Mouse (Mus musculus): ENCODE results near the gene Cdr2l. TPM values are rescaled to one million over a fixed set of nuclear protein-coding genes. Genes with fewer than 3 reads are reported as not detected.

The Cdr2l gene
- 0.12 TPM for polyA plus RNA-seq (2014; fragmentation: Illumina TruSeq; extraction: RNeasy Lipid Tissue Mini Kit (QIAGEN cat#74804); ENCODE audit: low read depth, low replicate concordance)

DNA sequence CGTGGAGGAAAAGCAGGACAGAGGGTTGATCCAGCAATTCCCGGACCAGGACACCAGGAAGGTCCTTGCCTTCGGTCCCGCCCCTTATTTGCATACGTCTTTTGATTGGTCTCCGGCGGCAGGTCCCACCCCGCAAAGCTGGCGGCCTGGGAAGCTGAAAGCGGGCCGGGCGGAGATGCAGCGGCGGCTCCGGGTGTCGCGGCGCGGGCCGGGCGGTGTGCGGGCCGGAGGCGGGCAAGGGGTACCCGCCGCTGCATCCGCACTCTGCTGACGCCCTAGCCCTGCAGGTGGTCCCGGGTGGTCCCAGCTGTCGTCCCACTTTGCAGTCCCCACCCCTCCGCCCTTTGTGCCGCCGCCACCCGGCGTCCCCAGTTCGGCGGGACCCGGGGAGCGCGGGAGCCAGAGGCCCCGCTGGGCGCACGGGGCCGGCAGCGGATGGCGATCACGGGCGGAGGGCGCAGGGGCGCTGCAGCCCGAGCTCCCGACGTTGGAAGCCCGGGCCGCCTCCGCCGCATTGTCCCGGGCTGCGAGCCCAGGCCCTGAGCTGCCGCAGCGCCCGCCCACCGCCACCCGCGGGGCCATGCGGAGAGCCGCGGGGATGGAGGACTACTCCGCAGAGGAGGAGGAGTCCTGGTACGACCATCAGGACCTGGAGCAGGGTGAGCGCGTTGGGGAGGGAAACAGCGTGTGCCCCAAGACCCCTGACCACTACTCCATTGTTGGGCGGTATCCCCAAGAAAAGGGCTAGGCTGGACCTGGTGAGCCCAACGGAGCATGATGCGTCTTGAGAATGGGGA lies at the start of gene Cdr2l:
TSS of gene Cdr2l (plus strand) at position 174 of the 797 bp plus-strand sequence.

DNA sequence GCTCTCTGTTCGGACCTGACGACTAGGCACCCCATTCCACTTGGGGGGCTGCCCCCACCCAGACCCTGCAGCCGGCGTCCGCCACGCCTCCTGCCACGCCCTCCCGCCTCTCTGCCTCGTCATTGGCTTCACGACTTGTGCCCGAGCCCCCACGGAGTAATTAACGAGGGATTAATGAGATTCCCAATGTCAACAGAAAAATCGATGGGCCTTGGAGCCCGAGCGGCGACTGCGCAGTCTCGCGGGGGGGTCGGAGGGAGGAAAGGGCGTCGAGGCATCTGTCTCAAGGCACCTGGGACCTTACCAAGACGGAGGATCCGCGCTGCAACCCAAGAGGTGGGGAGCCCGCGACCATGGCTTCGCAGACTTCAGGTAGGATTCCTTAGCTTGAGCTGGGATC lies 47.2 kb upstream of the Cdr2l start, which contains the start of gene Otop3:
TSS of gene Otop3 (plus strand) at position 201 of the 400 bp plus-strand sequence.

DNA sequence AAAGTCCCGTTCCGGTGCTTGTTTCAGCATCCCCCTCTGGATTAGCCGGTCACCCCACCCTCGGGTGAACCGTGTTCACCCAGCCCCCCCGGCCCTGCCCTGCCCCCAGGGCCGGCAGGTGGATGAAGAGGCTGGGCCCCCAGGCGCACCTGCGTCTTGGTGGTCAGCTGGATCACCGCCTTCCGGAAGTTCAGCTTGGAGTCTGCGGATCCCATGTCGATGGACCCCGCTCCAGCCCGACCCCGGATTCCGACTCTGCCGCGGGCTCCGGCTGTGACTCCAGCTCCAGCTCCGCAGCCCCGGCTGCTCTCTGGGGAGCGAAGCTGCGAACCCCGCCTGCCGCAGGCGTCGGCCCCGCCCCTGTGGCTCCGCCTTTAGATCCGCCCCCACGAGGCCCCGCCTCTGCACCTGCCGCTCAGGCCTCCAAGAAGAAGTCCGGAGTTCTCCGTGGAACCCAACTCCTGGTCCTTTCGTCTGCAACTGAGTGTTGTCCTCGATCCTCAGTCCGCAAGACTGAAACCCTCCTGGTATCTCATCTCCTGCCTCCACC lies 14.2 kb upstream of the Cdr2l start, which contains the start of gene Hid1:
TSS of gene Hid1 (minus strand) at position 362 of the 550 bp plus-strand sequence.

DNA sequence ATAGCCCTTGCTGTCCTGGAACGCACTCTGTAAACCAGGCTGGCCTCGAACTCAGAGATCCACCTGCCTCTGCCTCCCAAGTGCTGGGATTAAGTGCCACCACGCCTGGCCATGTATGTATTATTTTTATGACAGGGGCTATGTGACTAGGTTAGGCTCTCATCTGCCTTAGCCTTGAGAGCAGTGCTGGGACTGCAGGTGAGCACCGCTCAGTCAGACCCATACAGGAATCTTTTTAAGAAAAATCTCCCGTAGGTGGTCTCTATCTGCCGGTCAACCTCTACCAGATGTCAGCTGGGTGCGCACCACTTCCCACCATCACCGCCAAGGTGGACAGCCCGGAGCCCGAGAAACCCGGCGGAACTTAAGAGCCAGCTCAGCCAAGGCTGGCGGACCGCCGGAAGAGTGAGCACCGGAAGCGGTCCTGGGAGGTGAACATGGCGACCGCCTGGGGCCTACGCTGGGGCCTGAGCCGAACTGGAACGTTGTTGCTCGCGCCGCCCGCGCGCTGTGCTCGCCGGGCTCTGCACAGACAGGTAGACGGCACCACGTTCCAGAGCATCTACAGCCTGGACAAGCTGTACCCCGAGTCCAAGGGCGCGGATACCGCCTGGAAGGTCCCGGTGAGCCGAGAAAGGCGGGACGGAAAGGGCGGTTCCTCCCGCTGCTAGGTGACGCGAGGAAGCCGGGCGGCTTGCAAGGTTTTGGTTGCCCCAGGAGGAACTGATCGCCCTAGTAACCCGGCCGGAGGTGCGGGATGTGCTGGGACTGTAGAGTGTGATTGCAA lies 21.8 kb downstream of the Cdr2l start, which contains the start of gene Mrpl58:
TSS of gene Mrpl58 (plus strand) at position 415 of the 787 bp plus-strand sequence.

DNA sequence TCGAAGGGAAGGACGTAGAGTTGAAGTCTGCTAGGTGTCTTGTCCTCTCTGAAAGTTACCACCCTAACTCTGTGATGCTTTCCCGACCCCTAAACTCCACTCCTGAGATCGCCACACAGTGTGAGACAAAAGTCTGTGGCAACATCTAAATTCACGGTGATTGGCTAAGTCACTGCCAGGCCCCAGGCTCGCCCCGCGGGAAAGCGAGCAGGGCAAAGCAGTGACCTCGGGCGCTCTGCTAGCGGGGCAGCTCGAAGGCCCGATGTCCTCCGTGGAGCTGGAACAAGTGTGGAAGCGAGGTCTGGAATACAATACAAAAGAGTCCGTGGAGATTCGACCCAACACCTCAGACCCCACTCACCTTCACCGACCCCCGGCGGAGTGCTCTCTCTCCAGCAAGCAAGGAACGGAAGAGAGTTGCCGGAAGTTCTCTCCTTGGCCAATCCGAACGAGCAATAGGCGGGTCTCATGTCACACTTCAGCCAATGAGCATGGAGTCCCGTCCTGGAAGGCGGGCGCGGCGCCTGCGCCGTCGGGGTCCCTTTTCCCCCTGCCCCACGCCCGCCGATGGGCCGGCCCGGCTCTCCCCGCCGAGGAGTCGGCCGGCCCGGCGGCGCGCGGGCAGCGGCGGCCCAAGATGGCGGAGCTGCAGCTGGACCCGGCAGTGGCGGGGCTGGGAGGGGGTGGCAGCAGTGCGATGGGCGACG lies 38.0 kb downstream of the Cdr2l start, which contains the start of the genes Atp5h and Kctd2:
TSS of gene Atp5h (minus strand) at position 432 of the 707 bp plus-strand sequence.
TSS of gene Kctd2 (plus strand) at position 598 of the 707 bp plus-strand sequence.

DNA sequence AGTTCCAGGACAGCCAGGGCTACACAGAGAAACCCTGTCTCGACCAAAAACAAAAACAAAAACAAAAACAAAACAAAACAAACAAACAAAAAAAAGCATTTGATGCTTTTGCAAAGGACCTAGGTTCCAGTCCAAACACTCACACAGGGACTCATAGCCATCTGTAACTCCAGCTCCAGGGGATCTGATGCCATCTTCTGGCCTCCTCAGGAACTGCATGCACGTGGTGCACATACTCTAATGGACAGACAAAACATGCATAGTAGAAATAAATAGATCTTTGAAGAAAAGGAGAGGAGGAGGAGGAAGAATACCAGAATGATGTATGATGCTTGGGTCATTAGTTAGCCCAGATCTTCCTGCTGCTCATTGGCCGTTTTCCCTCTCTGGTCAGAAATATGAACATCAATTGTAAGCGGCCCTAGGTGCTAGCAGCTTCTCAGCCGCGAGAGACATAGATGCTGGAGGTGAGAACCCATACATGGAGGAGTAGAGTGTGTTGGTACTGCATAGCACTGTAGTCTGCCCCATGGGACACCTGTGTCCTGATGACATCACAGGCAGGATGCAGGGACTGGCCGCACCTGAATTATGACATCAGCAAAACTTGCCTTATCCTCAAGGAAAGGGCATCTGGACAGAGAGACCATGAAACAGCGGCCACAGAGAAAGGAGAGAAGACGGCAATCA lies 58.3 kb downstream of the Cdr2l start, which contains the start of gene Trim80:
TSS of gene Trim80 (plus strand) at position 640 of the 690 bp plus-strand sequence.

Other genes with a start within 250 kb of the Cdr2l start
- gene Cd300lf, start 247.9 kb upstream of the Cdr2l start, polyA plus RNA-seq (2014; fragmentation: Illumina TruSeq; extraction: RNeasy Lipid Tissue Mini Kit (QIAGEN cat#74804); ENCODE audit: low read depth, low replicate concordance): not detected
- 36.7 TPM for gene Slc9a3r1, start 218.6 kb upstream of the Cdr2l start, polyA plus RNA-seq (2014; fragmentation: Illumina TruSeq; extraction: RNeasy Lipid Tissue Mini Kit (QIAGEN cat#74804); ENCODE audit: low read depth, low replicate concordance)
- 0.57 TPM for gene Tmem104, start 194.4 kb upstream of the Cdr2l start, polyA plus RNA-seq (2014; fragmentation: Illumina TruSeq; extraction: RNeasy Lipid Tissue Mini Kit (QIAGEN cat#74804); ENCODE audit: low read depth, low replicate concordance)
- gene Nat9, start 194.1 kb upstream of the Cdr2l start, polyA plus RNA-seq (2014; fragmentation: Illumina TruSeq; extraction: RNeasy Lipid Tissue Mini Kit (QIAGEN cat#74804); ENCODE audit: low read depth, low replicate concordance): 1.6 TPM
- not detected for gene Grin2c, start 114.7 kb upstream of the Cdr2l start, polyA plus RNA-seq (2014; fragmentation: Illumina TruSeq; extraction: RNeasy Lipid Tissue Mini Kit (QIAGEN cat#74804); ENCODE audit: low read depth, low replicate concordance)
- gene Fdxr, start 104.9 kb upstream of the Cdr2l start, polyA plus RNA-seq (2014; fragmentation: Illumina TruSeq; extraction: RNeasy Lipid Tissue Mini Kit (QIAGEN cat#74804); ENCODE audit: low read depth, low replicate concordance): 2.1 TPM
- gene Fads6, start 84.3 kb upstream of the Cdr2l start, polyA plus RNA-seq (2014; fragmentation: Illumina TruSeq; extraction: RNeasy Lipid Tissue Mini Kit (QIAGEN cat#74804); ENCODE audit: low read depth, low replicate concordance): 9.9 TPM
- not detected for gene Otop2, start 74.8 kb upstream of the Cdr2l start, polyA plus RNA-seq (2014; fragmentation: Illumina TruSeq; extraction: RNeasy Lipid Tissue Mini Kit (QIAGEN cat#74804); ENCODE audit: low read depth, low replicate concordance)
- not detected for gene Ush1g, start 59.9 kb upstream of the Cdr2l start, polyA plus RNA-seq (2014; fragmentation: Illumina TruSeq; extraction: RNeasy Lipid Tissue Mini Kit (QIAGEN cat#74804); ENCODE audit: low read depth, low replicate concordance)
- not detected for gene Otop3, start 47.2 kb upstream of the Cdr2l start, polyA plus RNA-seq (2014; fragmentation: Illumina TruSeq; extraction: RNeasy Lipid Tissue Mini Kit (QIAGEN cat#74804); ENCODE audit: low read depth, low replicate concordance)
- not detected for gene Hid1, start 14.2 kb upstream of the Cdr2l start, polyA plus RNA-seq (2014; fragmentation: Illumina TruSeq; extraction: RNeasy Lipid Tissue Mini Kit (QIAGEN cat#74804); ENCODE audit: low read depth, low replicate concordance)
- gene Mrpl58, start 21.8 kb downstream of the Cdr2l start, polyA plus RNA-seq (2014; fragmentation: Illumina TruSeq; extraction: RNeasy Lipid Tissue Mini Kit (QIAGEN cat#74804); ENCODE audit: low read depth, low replicate concordance): 21.0 TPM
- 905 TPM for gene Atp5h, start 38.0 kb downstream of the Cdr2l start, polyA plus RNA-seq (2014; fragmentation: Illumina TruSeq; extraction: RNeasy Lipid Tissue Mini Kit (QIAGEN cat#74804); ENCODE audit: low read depth, low replicate concordance)
- gene Kctd2, start 38.2 kb downstream of the Cdr2l start, polyA plus RNA-seq (2014; fragmentation: Illumina TruSeq; extraction: RNeasy Lipid Tissue Mini Kit (QIAGEN cat#74804); ENCODE audit: low read depth, low replicate concordance): 19.2 TPM
- gene Trim80, start 58.6 kb downstream of the Cdr2l start, polyA plus RNA-seq (2014; fragmentation: Illumina TruSeq; extraction: RNeasy Lipid Tissue Mini Kit (QIAGEN cat#74804); ENCODE audit: low read depth, low replicate concordance): not detected
- gene Slc16a5, start 80.6 kb downstream of the Cdr2l start, polyA plus RNA-seq (2014; fragmentation: Illumina TruSeq; extraction: RNeasy Lipid Tissue Mini Kit (QIAGEN cat#74804); ENCODE audit: low read depth, low replicate concordance): 15.7 TPM
- gene Armc7, start 93.8 kb downstream of the Cdr2l start, polyA plus RNA-seq (2014; fragmentation: Illumina TruSeq; extraction: RNeasy Lipid Tissue Mini Kit (QIAGEN cat#74804); ENCODE audit: low read depth, low replicate concordance): 0.40 TPM
- 1.6 TPM for gene Nt5c, start 109.9 kb downstream of the Cdr2l start, polyA plus RNA-seq (2014; fragmentation: Illumina TruSeq; extraction: RNeasy Lipid Tissue Mini Kit (QIAGEN cat#74804); ENCODE audit: low read depth, low replicate concordance)
- 5.1 TPM for gene Jpt1, start 132.5 kb downstream of the Cdr2l start, polyA plus RNA-seq (2014; fragmentation: Illumina TruSeq; extraction: RNeasy Lipid Tissue Mini Kit (QIAGEN cat#74804); ENCODE audit: low read depth, low replicate concordance)
- gene Sumo2, start 154.4 kb downstream of the Cdr2l start, polyA plus RNA-seq (2014; fragmentation: Illumina TruSeq; extraction: RNeasy Lipid Tissue Mini Kit (QIAGEN cat#74804); ENCODE audit: low read depth, low replicate concordance): 1,030 TPM
- 17.7 TPM for gene Nup85, start 182.5 kb downstream of the Cdr2l start, polyA plus RNA-seq (2014; fragmentation: Illumina TruSeq; extraction: RNeasy Lipid Tissue Mini Kit (QIAGEN cat#74804); ENCODE audit: low read depth, low replicate concordance)
- 9.5 TPM for gene Mrps7, start 222.0 kb downstream of the Cdr2l start, polyA plus RNA-seq (2014; fragmentation: Illumina TruSeq; extraction: RNeasy Lipid Tissue Mini Kit (QIAGEN cat#74804); ENCODE audit: low read depth, low replicate concordance)
- 2.0 TPM for gene Gga3, start 222.1 kb downstream of the Cdr2l start, polyA plus RNA-seq (2014; fragmentation: Illumina TruSeq; extraction: RNeasy Lipid Tissue Mini Kit (QIAGEN cat#74804); ENCODE audit: low read depth, low replicate concordance)
- 23.9 TPM for gene Mif4gd, start 231.1 kb downstream of the Cdr2l start, polyA plus RNA-seq (2014; fragmentation: Illumina TruSeq; extraction: RNeasy Lipid Tissue Mini Kit (QIAGEN cat#74804); ENCODE audit: low read depth, low replicate concordance)
- gene Slc25a19, start 246.4 kb downstream of the Cdr2l start, polyA plus RNA-seq (2014; fragmentation: Illumina TruSeq; extraction: RNeasy Lipid Tissue Mini Kit (QIAGEN cat#74804); ENCODE audit: low read depth, low replicate concordance): 5.7 TPM

All from kidney, adult 10 weeks (tissue).